32 mouse cellular contexts compared by ENCODE assay signal in genomic region chr2:43728831-43729230, GRCm38 (mm10). TPM values are rescaled to one million over a fixed set of nuclear protein-coding genes. Genes with fewer than 3 reads are reported as not detected.
"Had no signal": no experiment of that assay in that cellular context is flagged by ENCODE, and none has a peak within 500 bp of the region (broad histone marks: within the 10 kb centered on the region; RNA-seq: fewer than 3 reads in every experiment).

No protein-coding gene starts in this region.

- H3K4me1 ChIP-seq: limb, embryonic 10.5 days; limb, embryonic 12.5 days; limb, embryonic 13.5 days; limb, embryonic 15.5 days; liver, embryonic 12.5 days; liver, embryonic 15.5 days; lung, embryonic 15.5 days; midbrain, embryonic 10.5 days; midbrain, embryonic 12.5 days; midbrain, embryonic 13.5 days; midbrain, embryonic 15.5 days; neural tube, embryonic 12.5 days had no signal

- H3K4me3 ChIP-seq: limb, embryonic 10.5 days; limb, embryonic 12.5 days; limb, embryonic 13.5 days; limb, embryonic 15.5 days; liver, embryonic 12.5 days; liver, embryonic 13.5 days; liver, embryonic 15.5 days; lung, embryonic 15.5 days; megakaryocyte, embryonic 14.5 days; midbrain, embryonic 10.5 days; midbrain, embryonic 12.5 days; midbrain, embryonic 13.5 days; midbrain, embryonic 15.5 days; myocyte; neural tube, embryonic 12.5 days had no signal

- H3K36me3 ChIP-seq: limb, embryonic 10.5 days; limb, embryonic 12.5 days; limb, embryonic 13.5 days; limb, embryonic 15.5 days; liver, embryonic 12.5 days; liver, embryonic 13.5 days; liver, embryonic 15.5 days; lung, embryonic 15.5 days; midbrain, embryonic 10.5 days; midbrain, embryonic 12.5 days; midbrain, embryonic 13.5 days; midbrain, embryonic 15.5 days; neural tube, embryonic 12.5 days had no signal

- H3K27ac ChIP-seq: limb, embryonic 10.5 days; limb, embryonic 12.5 days; limb, embryonic 13.5 days; limb, embryonic 15.5 days; liver, embryonic 12.5 days; liver, embryonic 13.5 days; liver, embryonic 14.5 days; liver, embryonic 15.5 days; lung, embryonic 15.5 days; macrophage; midbrain, embryonic 10.5 days; midbrain, embryonic 12.5 days; midbrain, embryonic 13.5 days; midbrain, embryonic 15.5 days; neural tube, embryonic 12.5 days had no signal

- H3K9ac ChIP-seq: limb, embryonic 12.5 days; limb, embryonic 13.5 days; limb, embryonic 15.5 days; liver, embryonic 12.5 days; liver, embryonic 13.5 days; liver, embryonic 14.5 days; liver, embryonic 15.5 days; liver, postnatal 0 days; lung, embryonic 14.5 days; lung, embryonic 15.5 days; midbrain, embryonic 12.5 days; midbrain, embryonic 13.5 days; midbrain, embryonic 15.5 days; neural tube, embryonic 12.5 days had no signal

- ATAC-seq: liver, embryonic 12.5 days; liver, postnatal 0 days; lung, postnatal 0 days; midbrain, embryonic 13.5 days; midbrain, embryonic 15.5 days; midbrain, embryonic 16.5 days had no signal

- H3K4me2 ChIP-seq: limb, embryonic 12.5 days; limb, embryonic 13.5 days; limb, embryonic 15.5 days; liver, embryonic 11.5 days; liver, embryonic 13.5 days; lung, embryonic 14.5 days; lung, embryonic 15.5 days; midbrain, embryonic 11.5 days; midbrain, embryonic 12.5 days; midbrain, embryonic 13.5 days; midbrain, embryonic 15.5 days; neural tube, embryonic 12.5 days had no signal

- H3K27me3 ChIP-seq: limb, embryonic 13.5 days; limb, embryonic 15.5 days; liver, embryonic 12.5 days; liver, embryonic 13.5 days; liver, embryonic 15.5 days; lung, embryonic 15.5 days; megakaryocyte, embryonic 14.5 days; midbrain, embryonic 12.5 days; midbrain, embryonic 13.5 days; midbrain, embryonic 15.5 days; neural tube, embryonic 12.5 days had no signal

- DNase-seq: left cerebral cortex, postnatal 4 days; liver; liver, embryonic 13.5 days; liver, postnatal 0 days; lung, adult 18-20 months; lung, adult 2 months; lung, embryonic 14.5 days; lung, postnatal 10 days; lung, postnatal 14 days; lung, postnatal 36 days; lung, postnatal 4 days; midbrain, embryonic 14.5 days had no signal

- H3K9me3 ChIP-seq: limb, embryonic 10.5 days; limb, embryonic 12.5 days; limb, embryonic 13.5 days; limb, embryonic 15.5 days; liver, embryonic 12.5 days; liver, embryonic 13.5 days; liver, embryonic 15.5 days; lung, embryonic 15.5 days; midbrain, embryonic 10.5 days; midbrain, embryonic 12.5 days; midbrain, embryonic 13.5 days; midbrain, embryonic 15.5 days; neural tube, embryonic 12.5 days had no signal

RNA-seq across cellular contexts. Expression of gene Arhgap15, which starts 19.8 kb away (rescaled TPM):
- polyA plus RNA-seq: myocyte had no signal
